Mouse (Mus musculus) heart, embryonic 13.5 days (tissue): ENCODE data around the gene Wwc2. TPM values are rescaled to one million over a fixed set of nuclear protein-coding genes. Genes with fewer than 3 reads are reported as not detected.
A peak's percentile ranks its signal among the peaks of the same experiment; 100 is the strongest.
"Not testable (repeated sequence)": the region's sequence is repeated elsewhere in the genome, so short reads cannot be mapped to it uniquely, and the experiment has no call there.

Source experiments
- ATAC-seq: fragments of 200-750 bp; cut with Nextera tagmentation; 2 replicates; pipeline ENCODE4 v1.8.0; 2017; ENCODE audit warnings: moderate TSS enrichment; ENCODE audit not compliant: insufficient number of reproducible peaks, low FRiP score, low TSS enrichment; ENCODE audit errors: extremely low read depth
- H3K27ac ChIP-seq: fragments of 300-500 bp; sonication (generic); replicated peaks from 2 replicates; pipeline ENCODE4 v1.5.1; 2015; ENCODE audit warnings: moderate library complexity, mild to moderate bottlenecking, inconsistent platforms
- H3K27me3 ChIP-seq: fragments of 300-500 bp; sonication (generic); replicated peaks from 2 replicates; pipeline ENCODE4 v1.6.1; 2015; ENCODE audit warnings: mild to moderate bottlenecking, inconsistent platforms
- H3K36me3 ChIP-seq: fragments of 300-500 bp; sonication (generic); 2 replicates; pipeline ENCODE4 v1.6.1; 2015; ENCODE audit warnings: mild to moderate bottlenecking, inconsistent platforms
- H3K4me1 ChIP-seq: fragments of 300-500 bp; sonication (generic); 2 replicates; pipeline ENCODE4 v1.6.1; 2015; ENCODE audit warnings: inconsistent platforms
- H3K4me2 ChIP-seq: fragments of 300-500 bp; sonication (generic); 2 replicates; pipeline ENCODE4 v1.6.1; 2015; ENCODE audit warnings: inconsistent platforms, mild to moderate bottlenecking, moderate library complexity
- H3K4me3 ChIP-seq: fragments of 300-500 bp; sonication (generic); 2 replicates; pipeline ENCODE4 v1.5.1; 2015; ENCODE audit warnings: moderate library complexity, mild to moderate bottlenecking, inconsistent platforms
- H3K9ac ChIP-seq: fragments of 300-500 bp; sonication (generic); 2 replicates; pipeline ENCODE4 v1.6.1; 2015; ENCODE audit warnings: inconsistent platforms, mild to moderate bottlenecking, moderate library complexity
- H3K9me3 ChIP-seq: fragments of 300-500 bp; sonication (generic); 2 replicates; pipeline ENCODE4 v1.6.1; 2016; ENCODE audit warnings: inconsistent platforms
- WGBS: fragments of 180-500 bp; shearing (Covaris S2); methylation state at CpG from one replicate; pipeline ENCODE4 v1.1.7; 2015; ENCODE audit warnings: mixed read lengths; 5-methylcytosine and 5-hydroxymethylcytosine counted together
- polyA plus RNA-seq: library from polyadenylated mRNA; unstranded; fragments of >200 nt; fragmentation: Nextera tagmentation; extraction: Ambion mirVana; gene quantifications from 2 replicates; pipeline ENCODE4 v1.2.1, GENCODE M21; 2015

Wwc2 gene
- polyA plus RNA-seq, 1 experiment from 2014 or later, result 11.1 TPM

DNA sequence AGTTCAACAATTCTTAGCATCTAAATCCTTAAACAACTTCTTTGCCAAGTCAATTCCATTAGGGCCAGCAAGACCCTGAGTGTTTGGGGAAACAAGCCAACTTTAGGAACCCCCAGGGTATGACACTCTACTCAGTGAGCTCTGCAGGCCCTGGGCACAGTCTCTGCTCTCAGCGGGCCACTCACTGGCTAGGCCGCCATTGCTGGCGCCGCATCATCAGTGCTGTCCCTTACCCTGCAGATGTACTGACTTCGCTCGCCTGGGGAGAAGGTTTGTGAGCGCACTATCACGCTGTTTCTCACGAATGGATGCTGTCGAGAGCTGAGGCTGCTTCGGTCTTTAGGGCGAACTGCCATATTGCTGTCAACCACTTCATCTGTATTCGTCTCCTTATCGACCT, 143.6 kb downstream of the Wwc2 start:
- no peak for ATAC-seq
- H3K36me3 ChIP-seq, result peaks cover 91% of the 10 kb centered on the region

DNA sequence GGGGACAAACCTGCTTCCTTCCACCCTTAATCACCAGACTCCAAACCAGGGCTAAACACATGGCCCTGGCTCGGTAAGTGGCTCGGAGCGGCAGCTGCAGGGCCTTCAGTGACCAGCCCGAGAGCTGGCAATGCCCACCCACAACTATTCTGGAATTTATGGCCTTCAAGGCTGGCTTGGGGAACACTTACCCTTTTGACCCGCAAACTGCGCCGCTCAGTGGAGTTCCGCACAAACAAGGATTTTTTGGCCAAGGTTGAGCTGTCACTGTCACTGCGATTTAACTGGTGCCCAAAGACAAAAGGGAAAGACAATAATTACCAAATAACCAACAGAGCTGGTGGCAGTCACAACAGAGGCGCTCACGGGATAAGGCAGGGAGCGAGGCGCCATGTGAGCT, 144.8 kb downstream of the Wwc2 start:
- 87% methylated on average over 13 of the region's 13 CpGs for WGBS
- Histone ChIP-seq H3K4me1 (no peaks in the 10 kb centered on the region), H3K4me2 (no peak overlapping the region), H3K36me3 (peaks cover 94% of the 10 kb centered on the region), H3K9ac (no peak overlapping the region), H3K27me3 (no peaks in the 10 kb centered on the region), H3K9me3 (no peaks in the 10 kb centered on the region), H3K4me3 (no peak overlapping the region), H3K27ac (no peak overlapping the region)
- ATAC-seq, result no peak

More for the DNA sequence above, 143.6 kb downstream of the Wwc2 start:
- no peak overlapping the region for H3K27ac ChIP-seq
- H3K4me2 ChIP-seq, result no peak overlapping the region
- peaks cover 10% of the 10 kb centered on the region for H3K4me1 ChIP-seq
- no peak overlapping the region for H3K4me3 ChIP-seq
- H3K9me3 ChIP-seq, result no peaks in the 10 kb centered on the region
- no peaks in the 10 kb centered on the region for H3K27me3 ChIP-seq
- H3K9ac ChIP-seq, result no peak overlapping the region
- 80% methylated on average over 14 of the region's 14 CpGs for WGBS

DNA sequence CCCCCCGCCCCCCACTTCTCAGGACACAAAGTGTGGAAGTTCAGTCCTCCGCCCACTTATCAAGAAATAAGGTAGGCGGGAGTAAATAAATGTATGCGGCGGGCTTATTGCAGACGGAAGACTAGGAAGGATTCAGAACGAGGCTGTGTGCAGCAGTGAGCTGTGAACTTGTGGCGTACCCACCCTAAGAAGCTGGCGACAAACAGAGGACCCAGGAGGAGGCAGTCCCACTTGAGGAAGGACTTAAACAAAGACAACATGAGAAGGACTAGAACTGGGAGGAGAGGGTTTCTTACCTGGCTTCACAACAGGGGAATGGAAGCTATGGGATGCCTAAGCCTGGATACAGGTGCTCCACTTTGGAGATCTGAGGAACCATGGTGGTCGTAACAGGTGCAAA, 147.1 kb downstream of the Wwc2 start:
- WGBS, result 93% methylated on average over 10 of the region's 10 CpGs

DNA sequence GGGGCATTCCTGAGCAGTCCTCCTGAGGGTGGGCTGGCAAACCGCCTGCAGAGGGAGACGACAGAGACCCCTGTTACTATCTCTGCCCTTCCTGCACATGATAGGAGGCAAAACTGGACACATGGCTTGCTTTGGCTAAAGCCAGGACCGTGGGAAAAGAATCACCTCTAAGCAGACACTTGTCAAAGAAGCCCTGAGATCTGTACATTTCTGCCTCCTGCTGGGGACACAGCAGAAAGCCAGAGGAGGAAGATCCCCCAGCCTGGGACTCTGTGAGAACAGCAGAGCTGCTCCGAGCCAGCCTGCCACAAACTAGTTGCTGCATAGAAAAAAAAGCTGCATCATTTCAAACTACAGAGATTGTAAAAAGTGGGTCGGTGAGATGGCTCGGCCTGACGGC, 147.7 kb downstream of the Wwc2 start:
- no peak for ATAC-seq
- no peaks in the 10 kb centered on the region for H3K27me3 ChIP-seq
- peaks cover 93% of the 10 kb centered on the region for H3K36me3 ChIP-seq
- H3K9me3 ChIP-seq, result peaks cover 5% of the 10 kb centered on the region
- H3K4me1 ChIP-seq, result no peaks in the 10 kb centered on the region
- H3K9ac ChIP-seq, result no peak overlapping the region; the same call in 1 of the 2 replicates
- H3K4me3 ChIP-seq, result no peak overlapping the region
- no peak overlapping the region for H3K4me2 ChIP-seq
- H3K27ac ChIP-seq, result no peak overlapping the region
- WGBS, result 65% methylated on average over 7 of the region's 7 CpGs

More for the DNA sequence above, 147.1 kb downstream of the Wwc2 start:
- Histone ChIP-seq H3K4me1 (no peaks in the 10 kb centered on the region), H3K36me3 (peaks cover 93% of the 10 kb centered on the region), H3K9ac (no peak overlapping the region), H3K9me3 (peaks cover 5% of the 10 kb centered on the region), H3K27me3 (no peaks in the 10 kb centered on the region), H3K27ac (no peak overlapping the region), H3K4me3 (no peak overlapping the region), H3K4me2 (no peak overlapping the region)
- no peak for ATAC-seq

DNA sequence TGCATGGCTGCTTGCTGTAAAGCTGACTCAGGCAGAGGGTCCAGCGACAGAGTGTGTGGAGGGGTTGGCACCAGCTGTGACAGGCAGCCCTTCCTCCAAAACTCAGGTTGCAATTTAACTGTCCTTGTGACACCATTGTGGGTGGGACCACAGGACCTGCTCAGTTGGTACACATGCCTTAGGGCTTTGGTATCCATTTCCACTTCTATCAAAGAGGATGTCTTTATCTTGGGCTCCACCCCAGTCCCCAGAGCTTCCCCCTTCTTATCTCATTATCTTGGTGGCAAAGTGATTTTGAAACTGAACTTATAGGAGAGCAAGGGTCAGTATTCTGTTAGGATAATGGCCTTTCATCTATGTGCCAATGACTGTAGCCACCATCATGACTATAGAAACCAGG, 156.8 kb downstream of the Wwc2 start:
- Histone ChIP-seq H3K4me3 (no peak overlapping the region), H3K9ac (no peak overlapping the region), H3K4me1 (no peaks in the 10 kb centered on the region), H3K27me3 (no peaks in the 10 kb centered on the region), H3K4me2 (no peak overlapping the region), H3K27ac (no peak overlapping the region), H3K9me3 (no peaks in the 10 kb centered on the region), H3K36me3 (peaks cover 74% of the 10 kb centered on the region)
- 85% methylated on average over 1 of the region's 1 CpGs for WGBS
- ATAC-seq, result no peak

DNA sequence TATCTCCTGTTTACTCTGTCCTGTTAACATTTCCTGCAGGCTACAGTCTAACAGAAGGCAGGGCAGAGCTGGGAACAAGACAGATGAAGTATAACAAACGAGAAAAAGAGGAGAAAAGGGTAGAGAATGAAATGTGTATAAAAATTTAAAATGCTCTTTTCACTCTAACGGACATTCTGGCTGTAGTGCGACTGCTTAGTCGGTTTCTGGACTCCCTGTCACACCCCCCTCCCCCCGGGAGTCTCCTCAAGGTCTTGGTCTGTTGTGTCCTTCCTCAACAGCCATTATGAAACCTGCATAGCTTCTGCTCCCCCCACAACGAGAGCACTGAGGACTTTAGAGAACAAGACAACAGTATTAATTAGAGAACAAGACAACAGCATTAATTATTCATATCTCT, 158.1 kb downstream of the Wwc2 start:
- Histone ChIP-seq H3K4me3 (no peak overlapping the region), H3K27ac (no peak overlapping the region), H3K9ac (no peak overlapping the region), H3K36me3 (peaks cover 76% of the 10 kb centered on the region), H3K27me3 (no peaks in the 10 kb centered on the region), H3K4me1 (no peaks in the 10 kb centered on the region), H3K9me3 (no peaks in the 10 kb centered on the region), H3K4me2 (no peak overlapping the region)
- WGBS, result 76% methylated on average over 6 of the region's 6 CpGs
- ATAC-seq, result no peak

DNA sequence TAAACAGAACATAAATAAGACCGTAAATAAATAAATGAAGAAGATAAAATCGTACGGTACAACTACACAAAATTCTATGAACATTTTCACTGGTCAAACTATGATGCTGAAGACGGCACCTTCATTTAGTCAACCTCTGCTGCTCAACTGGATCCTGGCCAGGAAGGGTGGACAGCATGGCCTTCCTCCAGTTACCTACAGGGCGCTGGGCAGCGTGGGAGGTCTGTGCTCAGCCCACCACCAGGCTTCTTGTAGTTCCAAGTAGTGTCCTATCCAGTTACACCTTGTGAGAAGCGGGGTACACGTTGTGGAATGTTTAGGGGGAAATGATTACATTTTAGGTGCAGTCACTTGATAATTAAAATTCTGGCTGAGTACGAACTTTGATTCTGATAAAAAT, 163.8 kb downstream of the Wwc2 start:
- no peak overlapping the region for H3K27ac ChIP-seq
- H3K27me3 ChIP-seq, result no peaks in the 10 kb centered on the region
- H3K9me3 ChIP-seq, result no peaks in the 10 kb centered on the region
- H3K36me3 ChIP-seq, result peaks cover 48% of the 10 kb centered on the region
- no peak overlapping the region for H3K4me3 ChIP-seq
- no peak overlapping the region for H3K4me2 ChIP-seq
- peaks cover 10% of the 10 kb centered on the region for H3K4me1 ChIP-seq
- WGBS, result 85% methylated on average over 9 of the region's 9 CpGs
- no peak overlapping the region for H3K9ac ChIP-seq
- ATAC-seq, result no peak

DNA sequence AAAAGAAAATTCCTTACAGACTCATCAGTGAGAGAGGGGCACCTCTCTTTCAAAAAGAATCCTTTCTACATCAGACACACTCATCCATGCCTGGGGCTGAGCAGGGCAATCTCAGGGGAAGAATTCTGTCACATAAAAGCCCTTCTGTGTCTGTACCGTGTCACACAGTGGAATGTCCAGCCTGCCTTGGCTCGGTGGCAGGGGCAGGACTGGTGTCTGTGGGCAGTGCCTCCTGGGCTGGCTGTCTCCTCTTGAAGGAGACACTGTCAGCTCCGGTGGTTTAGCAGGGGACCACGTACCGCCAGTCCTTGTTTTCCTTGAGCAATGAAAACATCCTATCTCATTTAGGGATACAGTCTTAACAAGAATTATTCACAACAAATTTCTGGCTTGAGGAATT, 165.1 kb downstream of the Wwc2 start:
- Histone ChIP-seq H3K9me3 (no peaks in the 10 kb centered on the region), H3K4me3 (no peak overlapping the region), H3K4me2 (no peak overlapping the region), H3K27ac (peak overlapping the region; percentile 50), H3K9ac (peak overlapping the region; percentile 45; the same call in 1 of the 2 replicates), H3K4me1 (peaks cover 10% of the 10 kb centered on the region), H3K27me3 (no peaks in the 10 kb centered on the region), H3K36me3 (peaks cover 35% of the 10 kb centered on the region)
- no peak for ATAC-seq
- 29% methylated on average over 5 of the region's 5 CpGs for WGBS

DNA sequence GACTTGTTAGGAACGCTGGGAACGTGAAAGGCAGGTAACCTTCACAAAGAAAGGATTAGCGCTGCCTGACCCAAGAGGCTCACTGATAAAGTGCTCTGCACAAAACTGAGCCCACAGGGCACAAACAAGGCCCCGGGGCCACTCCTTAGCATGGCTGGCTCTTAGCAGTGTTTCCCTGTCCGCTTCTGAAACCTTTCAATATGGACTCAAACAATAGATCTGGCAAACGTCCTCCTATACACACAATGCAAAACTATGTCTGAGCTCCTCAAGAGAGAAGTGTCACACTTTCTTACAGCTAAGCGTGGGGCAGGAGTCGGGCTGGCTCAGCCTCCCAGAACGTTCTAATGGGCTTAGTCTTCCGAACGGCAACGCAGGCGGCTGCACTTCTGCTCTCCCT, 166.5 kb downstream of the Wwc2 start, which contains the start of gene Cldn22:
Gene Cldn22, plus strand, starts transcription at position 301 of the 400 bp plus-strand sequence.
- Histone ChIP-seq H3K9me3 (no peaks in the 10 kb centered on the region), H3K4me3 (no peak within 1 kb of the TSS), H3K27me3 (no peaks in the 10 kb centered on the region), H3K4me1 (peaks cover 10% of the 10 kb centered on the region), H3K27ac (peak within 1 kb of the TSS; percentile 50), H3K9ac (no peak within 1 kb of the TSS), H3K4me2 (no peak within 1 kb of the TSS), H3K36me3 (peaks cover 21% of the 10 kb centered on the region)
- 69% methylated on average over 13 of the region's 13 CpGs for WGBS
- no peak for ATAC-seq

DNA sequence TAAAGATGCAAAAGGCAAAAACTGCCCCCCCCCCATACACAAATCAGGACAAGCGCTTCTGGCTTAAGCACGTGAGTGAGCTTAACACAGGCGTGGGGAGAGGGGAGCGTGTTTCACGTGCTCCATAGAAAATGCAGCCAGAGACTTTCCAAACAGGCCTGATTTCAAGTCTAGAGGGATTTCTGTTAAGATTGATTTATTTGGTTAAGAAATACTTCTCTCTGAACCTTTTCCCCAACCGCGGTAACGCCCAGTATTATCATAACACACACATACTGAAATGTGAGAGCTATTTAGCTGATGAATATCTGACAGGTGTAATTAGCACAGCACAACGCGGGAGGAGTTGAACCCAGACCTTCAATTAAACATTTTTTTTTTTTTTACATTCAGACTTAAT, 166.9 kb downstream of the Wwc2 start:
- H3K4me1 ChIP-seq, result peaks cover 10% of the 10 kb centered on the region
- peaks cover 17% of the 10 kb centered on the region for H3K36me3 ChIP-seq
- 74% methylated on average over 10 of the region's 10 CpGs for WGBS

DNA sequence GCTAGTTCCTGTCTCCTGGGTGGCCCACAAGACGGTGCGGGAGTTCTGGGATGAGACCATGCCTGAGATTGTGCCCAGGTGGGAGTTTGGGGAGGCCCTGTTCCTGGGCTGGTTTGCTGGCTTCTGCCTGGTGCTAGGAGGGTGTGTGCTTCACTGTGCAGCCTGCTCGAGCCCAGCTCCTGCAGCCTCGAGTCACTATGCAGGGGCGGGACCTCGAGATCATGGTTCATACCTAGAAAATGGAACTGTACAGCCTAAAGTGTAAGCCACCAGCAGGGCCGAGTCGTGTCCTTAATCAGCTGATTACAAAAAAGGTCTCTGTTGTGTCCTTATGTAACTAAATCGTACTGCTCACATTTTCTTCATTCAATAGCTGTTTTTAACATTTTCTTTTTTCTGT, 168.2 kb downstream of the Wwc2 start:
- H3K4me3 ChIP-seq, H3K9me3 ChIP-seq, ATAC-seq, H3K36me3 ChIP-seq, H3K27me3 ChIP-seq, H3K27ac ChIP-seq, H3K9ac ChIP-seq, H3K4me2 ChIP-seq: not testable (repeated sequence)
- 70% methylated on average over 7 of the region's 9 CpGs for WGBS
- H3K4me1 ChIP-seq, result peaks cover 10% of the 10 kb centered on the region

More for the DNA sequence above, 166.9 kb downstream of the Wwc2 start:
- Histone ChIP-seq H3K27ac (no peak overlapping the region), H3K4me3 (no peak overlapping the region), H3K27me3 (no peaks in the 10 kb centered on the region), H3K9me3 (no peaks in the 10 kb centered on the region), H3K9ac (no peak overlapping the region), H3K4me2 (no peak overlapping the region)
- no peak for ATAC-seq

DNA sequence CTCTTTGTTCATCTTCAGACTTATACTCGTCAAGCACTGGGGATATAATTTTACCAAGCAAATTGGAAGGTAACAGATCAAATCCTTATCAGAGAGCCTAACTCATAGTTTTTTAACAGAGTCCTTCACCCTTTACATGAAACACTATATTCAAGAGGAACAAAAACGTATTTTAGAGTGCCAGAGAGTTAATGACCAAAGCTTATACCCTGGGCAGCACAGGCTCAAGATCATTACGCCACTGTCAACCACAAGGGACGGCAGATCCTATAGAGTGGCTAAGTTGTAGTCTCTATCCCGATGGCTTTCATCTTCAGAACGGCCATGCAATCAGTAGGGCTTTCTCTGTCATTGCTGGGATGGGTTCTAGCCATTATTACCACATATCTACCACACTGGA, 168.9 kb downstream of the Wwc2 start, which contains the start of gene Cldn24:
Gene Cldn24, plus strand, starts transcription at position 301 of the 400 bp plus-strand sequence.
- H3K4me3 ChIP-seq, result no peak within 1 kb of the TSS
- no peak within 1 kb of the TSS for H3K9ac ChIP-seq
- H3K27ac ChIP-seq, result no peak within 1 kb of the TSS
- H3K9me3 ChIP-seq, result no peaks in the 10 kb centered on the region
- H3K27me3 ChIP-seq, result no peaks in the 10 kb centered on the region
- H3K4me2 ChIP-seq, result no peak within 1 kb of the TSS
- H3K36me3 ChIP-seq, result no peaks in the 10 kb centered on the region
- ATAC-seq, result no peak
- H3K4me1 ChIP-seq, result peaks cover 10% of the 10 kb centered on the region
- 83% methylated on average over 6 of the region's 6 CpGs for WGBS
